Mouse (Mus musculus) cerebellum, postnatal 4 days (tissue): Measurements from ENCODE around the gene Ccdc28a.

ENCODE experiments used
- DNase-seq, 2 experiments: peaks; one replicate each; pipeline ENCODE4 v3.0.0; 2022; ENCODE audit warnings: low spot score in 2 of 2, mixed read lengths in 1 of 2

The Ccdc28a gene

GRCm38 (mm10) chr10:18194156-18194555, 40.6 kb downstream of the Ccdc28a start:
- DNase-seq: no peak

- DNase-seq: no peak
Observed at GRCm38 (mm10) chr10:18193221-18193620, 41.6 kb downstream of the Ccdc28a start.

GRCm38 (mm10) chr10:18191706-18192105, 43.1 kb downstream of the Ccdc28a start:
- DNase-seq: no peak

GRCm38 (mm10) chr10:18189498-18189897, 45.3 kb downstream of the Ccdc28a start:
- DNase-seq: no peak

- no peak for DNase-seq
Observed at GRCm38 (mm10) chr10:18188564-18188963, 46.2 kb downstream of the Ccdc28a start.

- no peak for DNase-seq
Observed at GRCm38 (mm10) chr10:18182246-18182645, 52.6 kb downstream of the Ccdc28a start.

- no peak for DNase-seq
Observed at GRCm38 (mm10) chr10:18177304-18177703, 57.5 kb downstream of the Ccdc28a start.

GRCm38 (mm10) chr10:18176722-18177121, 58.1 kb downstream of the Ccdc28a start:
- DNase-seq: no peak

GRCm38 (mm10) chr10:18175087-18175486, 59.7 kb downstream of the Ccdc28a start:
- DNase-seq: no peak
